Mouse (Mus musculus): Measurements from ENCODE around the gene Pln. TPM values are rescaled to one million over a fixed set of nuclear protein-coding genes. Genes with fewer than 3 reads are reported as not detected.

Pln gene
- total RNA-seq, 2 experiments from 2014 or later: 0.34 to 0.47 TPM

- DNase-seq (ENCODE audit: low spot score in 2 of 2): no peak
Measured at GRCm38 (mm10) chr10:53359016-53359415, 21.5 kb downstream of the Pln start.

GRCm38 (mm10) chr10:53364311-53364710 is 26.8 kb downstream of the Pln start:
- DNase-seq (ENCODE audit: low spot score in 2 of 2): no peak

DNA sequence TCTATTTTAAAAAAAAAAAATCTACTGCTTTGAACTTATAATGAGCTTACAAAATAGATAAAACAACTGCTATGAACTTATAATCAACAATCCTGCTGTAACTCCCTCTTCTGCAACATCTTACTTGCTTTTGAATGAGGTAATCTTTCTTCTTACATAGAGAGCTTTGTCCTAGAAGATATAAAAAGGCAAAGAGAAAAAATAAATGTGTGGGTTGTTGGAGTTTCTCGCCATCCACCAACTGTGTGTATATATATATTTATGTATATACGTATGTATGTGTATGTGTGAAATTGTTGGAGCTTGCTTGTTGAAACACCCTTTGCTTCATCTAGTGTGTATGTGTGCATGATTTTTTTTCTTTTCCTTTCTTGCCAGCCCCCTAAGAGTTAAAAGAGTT is 29.8 kb downstream of the Pln start:
- DNase-seq (ENCODE audit: low spot score in 2 of 2): no peak

DNA sequence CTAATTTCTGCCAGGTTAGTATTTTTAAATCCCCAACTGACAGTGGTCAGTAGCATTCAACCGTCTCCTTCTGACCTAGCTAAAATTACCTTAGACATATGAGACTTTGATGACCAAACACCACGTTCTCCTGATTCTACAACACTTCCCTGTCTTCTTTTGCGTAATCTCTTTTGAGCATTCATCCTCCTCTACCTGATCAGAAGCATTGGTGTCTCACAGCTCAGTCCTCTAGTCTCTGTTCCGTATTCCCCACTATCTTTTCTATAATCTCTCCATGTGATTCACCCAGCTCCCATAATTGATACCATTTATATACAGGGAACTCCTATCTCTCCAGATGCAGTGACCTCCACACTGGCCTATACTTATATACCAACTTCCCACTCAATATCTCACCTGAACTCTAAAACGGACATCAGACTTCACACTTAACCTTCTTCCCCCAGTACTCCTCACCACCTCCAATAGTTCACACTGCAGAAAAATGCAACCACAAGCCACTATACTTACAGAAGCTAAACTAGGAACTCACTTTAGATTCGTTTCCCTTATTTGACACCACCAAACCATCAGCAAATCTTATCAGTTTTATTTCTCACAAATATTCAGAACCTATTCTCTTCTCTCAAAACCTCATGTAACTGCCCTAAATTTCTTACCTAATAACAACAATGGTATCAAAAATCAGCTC is 36.6 kb downstream of the Pln start:
- no peak for DNase-seq (ENCODE audit: low spot score in 2 of 2)

DNA sequence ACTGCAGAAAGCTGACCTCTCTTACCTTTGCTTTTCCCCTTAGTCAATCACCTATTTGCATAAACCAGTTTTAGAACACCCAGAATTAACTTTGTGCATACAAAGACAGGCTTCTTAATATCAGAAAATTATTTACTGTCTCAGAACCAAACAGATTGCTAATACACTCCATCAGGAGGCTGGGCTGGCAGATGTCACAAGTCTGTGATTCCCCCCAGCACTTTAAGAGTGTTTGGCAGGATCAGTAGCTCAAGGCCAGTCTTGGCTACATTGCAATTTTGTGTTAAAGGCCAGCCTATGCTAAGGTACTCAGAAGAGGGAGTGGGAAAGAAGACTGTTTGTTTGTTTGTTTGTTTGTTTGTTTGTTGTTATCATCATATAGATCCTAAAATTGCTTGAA is 39.6 kb downstream of the Pln start:
- DNase-seq (ENCODE audit: low spot score in 2 of 2): no peak

DNA sequence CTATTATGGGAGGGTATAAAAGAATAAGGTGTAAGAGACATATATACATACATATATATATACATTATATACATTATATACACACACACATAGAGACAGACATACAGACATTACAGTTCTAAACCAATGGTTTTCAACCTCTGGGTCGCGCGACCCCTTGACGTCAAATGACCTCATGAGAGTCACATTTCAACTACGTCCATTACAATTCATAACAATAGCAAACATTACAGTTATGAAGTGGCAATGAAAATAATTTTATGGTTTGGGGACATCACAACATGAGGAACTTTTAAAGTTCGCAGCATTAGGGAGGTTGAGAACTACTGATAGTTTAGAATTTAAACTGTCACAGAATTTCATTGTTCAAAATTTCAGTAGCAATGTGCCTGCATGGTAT is 40.8 kb downstream of the Pln start:
- DNase-seq (ENCODE audit: low spot score in 2 of 2): no peak

DNA sequence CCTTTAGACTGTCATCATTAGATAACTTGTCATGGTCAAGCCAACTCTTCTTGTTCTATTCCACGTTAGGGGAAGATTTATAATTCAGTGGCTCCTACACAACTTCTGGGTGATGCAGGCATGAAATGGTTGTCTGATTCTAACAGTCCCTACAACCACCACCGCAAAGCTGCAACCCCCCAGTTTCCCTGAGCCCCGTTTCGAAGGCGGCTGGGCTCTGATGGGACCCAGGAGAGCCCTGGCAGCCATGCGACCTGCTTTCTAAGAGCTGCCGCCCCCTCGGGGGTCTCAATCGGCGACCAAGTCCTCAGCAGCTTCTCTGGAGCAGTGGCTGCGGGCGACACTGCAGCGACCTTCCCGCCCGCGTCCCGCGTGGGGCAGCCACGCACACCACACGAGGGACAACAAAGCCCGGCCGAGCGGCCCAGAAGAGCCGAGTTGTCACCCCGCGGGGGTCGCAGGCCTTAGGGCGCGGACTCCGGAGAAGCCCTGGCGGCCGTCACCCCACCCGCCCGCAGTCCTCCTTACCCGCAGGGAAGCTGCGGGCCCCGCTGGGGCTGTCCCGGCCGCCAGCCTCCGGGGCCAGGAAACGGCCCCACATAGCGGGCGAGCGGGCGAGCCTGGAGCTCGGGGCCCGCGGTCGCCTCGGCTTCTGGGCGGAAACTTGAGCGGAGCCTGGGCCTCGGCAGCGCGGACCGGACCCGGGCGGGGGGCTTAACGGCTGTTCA is 41.7 kb downstream of the Pln start:
- peak; percentile 69 to 72 for DNase-seq (ENCODE audit: low spot score in 2 of 2)

GRCm38 (mm10) chr10:53379709-53380106 is 42.2 kb downstream of the Pln start, which contains the start of gene Cep85l:
TSS of gene Cep85l (minus strand) at chr10:53379947.
- peak; percentile 87 to 92 for DNase-seq (ENCODE audit: low spot score in 2 of 2)

DNA sequence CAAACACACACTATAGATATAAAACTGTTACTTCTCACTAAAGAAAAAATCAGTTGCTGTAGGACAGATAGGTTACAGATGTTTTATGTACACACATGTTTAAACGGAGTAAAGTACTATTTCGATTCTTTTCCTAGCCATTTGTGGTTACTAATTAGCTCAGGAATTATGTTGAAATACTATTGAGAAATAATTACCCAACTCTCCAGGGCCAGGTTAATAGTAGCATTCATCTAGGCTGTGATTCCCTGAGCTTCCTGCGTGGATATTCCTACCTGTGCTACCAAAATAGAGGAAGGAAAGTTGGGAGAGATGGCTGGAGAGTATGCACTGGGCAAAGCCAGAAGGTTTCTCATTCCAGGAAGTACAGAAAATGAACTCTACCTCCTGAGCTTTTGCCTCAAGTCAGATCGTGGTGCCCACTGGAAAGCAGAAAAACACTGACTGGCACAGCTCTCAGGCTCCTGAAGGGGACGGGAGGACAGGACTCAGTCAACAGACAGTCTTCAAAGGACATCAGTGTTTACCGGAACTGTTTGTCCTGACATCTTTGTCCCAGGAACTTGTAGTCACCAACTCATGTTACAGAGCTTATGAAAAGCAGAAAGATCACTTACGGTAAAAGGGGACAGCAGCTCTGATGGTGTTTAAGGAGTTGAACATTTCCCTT is 45.4 kb downstream of the Pln start:
- DNase-seq (ENCODE audit: low spot score in 2 of 2): no peak

DNA sequence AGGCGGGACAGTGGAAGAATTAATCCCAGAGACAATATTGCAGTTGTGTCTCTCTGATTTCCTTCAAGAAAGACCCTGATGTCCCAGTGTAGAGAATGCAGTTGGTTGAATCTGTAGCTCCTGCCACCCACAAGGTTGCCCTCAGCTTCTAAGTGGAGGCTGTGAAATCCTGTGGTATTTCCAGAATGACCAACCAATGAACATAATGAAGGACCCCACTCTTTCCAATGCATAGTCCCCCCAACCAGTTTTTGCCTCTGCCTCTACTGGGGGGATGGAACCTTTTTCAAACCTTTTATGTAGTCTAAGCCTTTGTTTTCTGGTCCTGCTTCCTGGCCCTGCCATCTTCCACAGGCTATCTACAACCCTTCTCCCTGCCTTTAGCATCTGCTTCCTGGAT is 47.4 kb downstream of the Pln start:
- no peak for DNase-seq (ENCODE audit: low spot score in 2 of 2)

GRCm38 (mm10) chr10:53385438-53385837 is 48.0 kb downstream of the Pln start:
- DNase-seq (ENCODE audit: low spot score in 2 of 2): no peak

GRCm38 (mm10) chr10:53388227-53388920 is 50.9 kb downstream of the Pln start:
- no peak for DNase-seq (ENCODE audit: low spot score in 2 of 2)

DNA sequence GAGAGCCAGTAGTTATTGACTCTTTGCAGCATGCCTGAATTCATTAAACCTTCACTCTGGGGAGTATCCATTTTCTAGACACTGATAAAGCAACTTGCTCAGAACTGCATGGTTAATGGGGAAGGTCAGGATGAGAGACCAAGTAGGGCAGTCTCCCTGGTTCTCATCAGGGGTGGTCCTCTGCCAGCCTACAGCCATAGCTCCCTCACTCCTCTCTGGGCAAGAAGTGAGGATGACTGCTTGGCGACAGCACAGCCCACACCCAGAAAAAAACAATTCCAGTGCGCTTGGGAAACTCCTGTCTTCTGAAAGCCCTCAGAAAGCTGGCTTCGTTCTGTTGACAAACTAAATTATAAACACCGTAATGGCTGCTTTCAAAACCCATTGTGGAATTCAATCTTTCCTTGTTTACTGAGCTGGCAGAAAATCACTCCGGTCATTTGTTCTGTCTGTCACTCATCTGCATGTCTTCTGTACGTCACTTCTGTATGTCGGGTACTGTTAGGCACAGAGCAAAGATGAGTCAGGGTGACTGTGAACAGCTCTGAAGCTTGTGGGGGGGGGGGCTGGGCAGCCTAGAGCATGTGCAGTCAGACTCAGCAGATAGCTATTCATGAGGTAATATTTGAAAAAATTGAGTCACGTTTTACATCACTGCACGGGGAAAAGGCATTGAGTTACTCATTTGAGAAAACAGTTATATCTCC is 57.6 kb downstream of the Pln start:
- no peak for DNase-seq (ENCODE audit: low spot score in 2 of 2)

Other genes with a start within 250 kb of the Pln start
- 10 to 100 TPM; 20.9 to 21.4 TPM for gene Cep85l, start 42.3 kb downstream of the Pln start, total RNA-seq (2021)